Mouse (Mus musculus) induced T-regulatory cell, adult 2 months (primary cell): ENCODE measurements at regions not wholly inside any gene's neighbourhood (a gene's known extent, or its start where the extent isn't known, plus 50 kb on each side); places are given as distances from the start of the nearest gene placed in this dataset.

Source experiments
- DNase-seq: peaks from one replicate; pipeline ENCODE4 v3.0.0-alpha.2; 2012; ENCODE audit warnings: low read depth

DNA sequence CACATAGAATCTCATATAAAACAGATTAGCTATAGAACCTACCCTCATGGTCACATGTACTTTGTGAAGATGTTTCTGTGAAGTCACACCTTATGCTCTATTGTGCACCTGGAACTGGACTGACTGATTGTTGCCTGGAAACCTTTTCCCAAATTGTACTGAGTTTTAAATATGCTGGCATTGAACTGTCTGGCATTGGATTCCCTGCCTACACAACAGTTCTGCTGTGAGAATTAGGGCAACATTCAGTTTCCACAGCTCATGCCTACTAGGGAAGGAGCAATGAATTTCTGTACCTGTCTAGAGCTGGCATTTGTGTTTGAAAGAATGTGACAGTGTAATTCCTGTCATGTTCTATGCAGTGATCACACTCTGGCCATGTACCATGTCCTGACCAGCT is 60.4 kb upstream of the Poc5 start:
- DNase-seq, result no peak

DNA sequence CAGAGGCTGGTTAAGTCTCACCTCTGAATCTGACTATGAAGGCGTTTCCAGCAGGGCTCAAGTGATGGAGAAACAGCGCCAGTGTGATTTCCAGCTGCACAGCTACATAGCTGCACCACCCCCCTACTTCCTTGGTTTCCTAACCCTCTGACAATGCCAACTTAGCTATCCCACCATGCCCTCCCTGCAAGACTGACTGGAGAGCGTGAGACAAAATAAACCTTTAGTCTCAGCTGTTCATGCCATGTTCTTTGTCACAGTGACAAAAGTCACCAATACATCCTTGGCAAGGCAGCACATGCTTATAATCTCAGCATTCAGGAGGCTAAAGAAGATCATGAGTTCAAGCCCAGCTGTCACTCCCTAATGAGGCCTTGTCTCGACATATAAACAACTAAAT is 63.5 kb upstream of the Poc5 start:
- DNase-seq, result no peak

GRCm38 (mm10) chr13:96317161-96317560 is 70.9 kb upstream of the Poc5 start:
- DNase-seq, result peak; percentile 4

DNA sequence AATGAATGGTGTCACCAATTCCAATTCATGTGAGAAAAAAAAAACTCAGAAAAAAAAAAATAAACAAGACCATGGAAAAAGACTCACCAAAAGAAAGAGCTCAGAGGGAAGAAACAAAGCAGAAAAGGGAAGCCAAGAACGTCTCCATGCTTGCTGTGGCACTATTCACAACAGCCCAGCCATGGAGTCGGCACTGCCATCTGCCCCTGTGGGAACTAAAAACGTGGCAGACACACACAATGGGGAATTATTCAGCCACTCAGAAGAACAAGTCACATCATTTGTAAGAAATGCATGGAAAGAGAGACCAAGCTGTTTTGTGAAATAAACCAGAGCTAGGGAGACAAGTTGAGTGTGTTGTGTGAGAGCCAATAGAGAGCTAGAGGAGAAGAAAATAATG is 74.9 kb upstream of the Poc5 start:
- no peak for DNase-seq

- DNase-seq, result no peak
These were observed 85.6 kb upstream of the Poc5 start for GRCm38 (mm10) chr13:96302495-96302894.

GRCm38 (mm10) chr13:96287797-96288196 is 100.3 kb upstream of the Poc5 start:
- no peak for DNase-seq

- DNase-seq, result no peak
These were observed 118.1 kb upstream of the Poc5 start for GRCm38 (mm10) chr13:96269946-96270345.

DNA sequence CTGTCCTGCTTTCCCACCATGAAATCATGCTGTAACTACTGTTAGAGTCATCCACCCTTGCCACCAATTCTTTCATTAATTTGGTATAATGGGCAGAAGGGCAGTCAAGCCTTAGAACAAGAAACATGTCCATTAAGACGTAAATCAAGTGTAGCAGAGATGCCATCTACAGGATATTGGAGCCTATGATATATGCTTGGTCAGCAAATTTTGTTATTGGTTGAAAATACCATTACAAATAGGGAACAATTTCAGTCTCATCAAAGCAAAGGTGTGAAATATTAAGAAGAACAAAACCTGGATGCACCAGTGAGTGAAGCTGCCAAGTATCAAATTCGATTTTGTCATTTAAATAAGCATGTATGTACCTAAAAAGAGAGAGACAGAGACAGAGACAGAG is 123.6 kb upstream of the Sv2c start:
- DNase-seq, result no peak

DNA sequence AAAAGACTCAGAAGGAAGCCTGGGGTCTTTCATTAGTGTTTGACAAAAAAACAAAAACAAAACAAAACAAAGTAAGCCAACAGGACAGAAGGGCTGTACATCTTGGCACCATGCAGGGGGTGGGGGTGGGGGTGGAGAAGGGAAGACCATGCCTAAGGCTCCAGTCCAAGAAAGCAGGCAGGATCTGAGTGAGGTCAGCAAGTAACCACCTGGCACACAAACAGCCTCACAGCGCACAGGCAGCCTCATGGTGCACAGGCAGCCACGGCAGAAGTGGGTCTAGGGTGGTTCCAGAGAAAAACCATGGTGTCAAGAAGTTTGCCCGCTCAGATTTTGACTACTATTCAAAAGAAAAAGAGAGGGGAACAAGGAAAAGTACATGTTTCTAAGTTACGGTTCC is 122.0 kb upstream of the Sv2c start:
- DNase-seq, result no peak

DNA sequence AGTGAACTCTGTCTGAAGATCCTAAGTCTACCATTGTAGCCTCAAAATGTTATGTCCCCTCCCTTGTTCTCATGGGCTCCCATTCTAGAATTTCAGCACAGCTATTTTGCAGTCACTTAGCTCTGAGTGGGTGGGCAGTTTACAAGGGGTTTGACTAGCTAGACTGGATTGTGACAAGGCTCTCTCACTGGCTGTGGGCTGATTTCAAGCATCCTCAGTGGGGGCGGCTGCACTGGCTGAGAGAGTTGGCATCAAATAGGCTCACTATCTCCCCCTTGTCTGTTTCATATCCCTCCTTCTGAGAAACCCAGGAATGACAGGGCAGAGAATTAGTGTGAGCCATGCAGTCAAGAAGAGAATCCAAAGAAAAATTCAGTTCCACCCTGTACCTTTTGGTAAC is 88.4 kb upstream of the Sv2c start:
- no peak for DNase-seq

DNA sequence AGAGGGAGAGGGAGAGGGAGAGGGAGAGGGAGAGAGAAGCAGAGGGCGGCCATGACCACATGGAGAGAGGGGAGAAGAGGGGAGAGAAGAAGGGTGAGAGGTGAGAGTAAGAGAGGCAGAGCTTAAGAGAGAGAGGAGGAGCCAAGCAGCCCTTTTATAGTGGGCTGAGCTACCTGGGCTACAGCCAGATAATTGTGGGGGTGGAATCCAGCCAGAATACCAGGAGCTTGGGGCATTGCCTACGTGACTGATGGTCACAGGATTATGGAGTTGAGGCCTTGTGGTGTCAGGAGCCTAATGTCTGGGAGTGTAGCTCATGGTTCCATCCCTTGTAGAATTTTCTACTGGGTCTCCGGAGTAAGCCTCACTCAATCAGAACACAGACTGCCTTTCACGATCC is 83.1 kb upstream of the Sv2c start:
- DNase-seq, result no peak

- DNase-seq, result no peak
These were observed 82.7 kb upstream of the Sv2c start for GRCm38 (mm10) chr13:96215046-96215445.

- no peak for DNase-seq
These were observed 73.7 kb upstream of the Sv2c start for GRCm38 (mm10) chr13:96206072-96206471.

GRCm38 (mm10) chr13:96188618-96189017 is 56.2 kb upstream of the Sv2c start:
- DNase-seq, result no peak
